7 mouse cellular contexts compared by ENCODE assay signal in genomic region chr13:12879506-12879905, GRCm38 (mm10).
A peak's percentile ranks its signal among the peaks of the same experiment; 100 is the strongest.
DNase-seq lines count a peak whose midpoint lies in the region; ATAC-seq lines count a peak whose summit lies in the region.
"Not testable (repeated sequence)": the region's sequence is repeated elsewhere in the genome, so short reads cannot be mapped to it uniquely, and the experiment has no call there.

No protein-coding gene starts in this region.

- not testable (repeated sequence) for H3K4me3 ChIP-seq in embryonic facial prominence, embryonic 11.5 days (ENCODE audit: low read depth, low read length); embryonic facial prominence, embryonic 12.5 days; embryonic facial prominence, embryonic 15.5 days (replicated peaks); heart, embryonic 12.5 days; lung, embryonic 15.5 days; stomach, embryonic 16.5 days (replicated peaks; ENCODE audit: low read length)

- not testable (repeated sequence) for H3K27me3 ChIP-seq in embryonic facial prominence, embryonic 11.5 days (ENCODE audit: control insufficient read depth, insufficient read depth, low read length); embryonic facial prominence, embryonic 12.5 days; embryonic facial prominence, embryonic 15.5 days; heart, embryonic 12.5 days (replicated peaks); lung, embryonic 15.5 days; stomach, embryonic 16.5 days (ENCODE audit: control insufficient read depth, insufficient read depth, low read length)

- 69% methylated on average over 3 of the region's 3 CpGs for WGBS in embryonic facial prominence, embryonic 11.5 days
- WGBS in embryonic facial prominence, embryonic 12.5 days, result 72% methylated on average over 3 of the region's 3 CpGs
- 71% methylated on average over 3 of the region's 3 CpGs for WGBS in embryonic facial prominence, embryonic 15.5 days
- WGBS in heart, embryonic 12.5 days, result 61% methylated on average over 3 of the region's 3 CpGs
- WGBS in lung, embryonic 15.5 days, result 67% methylated on average over 3 of the region's 3 CpGs
- 84% methylated on average over 3 of the region's 3 CpGs for WGBS in stomach, embryonic 16.5 days

- not testable (repeated sequence) for H3K4me1 ChIP-seq in embryonic facial prominence, embryonic 11.5 days (ENCODE audit: control insufficient read depth, insufficient read depth, low read length); embryonic facial prominence, embryonic 12.5 days; embryonic facial prominence, embryonic 15.5 days; heart, embryonic 12.5 days (replicated peaks); lung, embryonic 15.5 days; stomach, embryonic 16.5 days (ENCODE audit: control insufficient read depth, insufficient read depth, low read length)

- ATAC-seq in embryonic facial prominence, embryonic 11.5 days (replicated peaks; ENCODE audit: insufficient number of reproducible peaks, low FRiP score, low TSS enrichment, low read depth), result peak; percentile 44; the same call in 1 of the 2 replicates
- peak; percentile 54; the same call in 1 of the 2 replicates for ATAC-seq in embryonic facial prominence, embryonic 12.5 days (ENCODE audit: insufficient number of reproducible peaks, insufficient read depth, low FRiP score, low TSS enrichment)
- ATAC-seq in embryonic facial prominence, embryonic 15.5 days (ENCODE audit: insufficient number of reproducible peaks, low FRiP score, low TSS enrichment, low read depth), result peak; percentile 18; the same call in 1 of the 2 replicates
- peak; percentile 9; the same call in 1 of the 2 replicates for ATAC-seq in heart, embryonic 12.5 days (ENCODE audit: insufficient number of reproducible peaks, low FRiP score)
- 0 out of 2 replicates have a peak, but pooled peaks have one; percentile 32 for ATAC-seq in lung, embryonic 15.5 days (ENCODE audit: borderline replicate concordance, extremely low read depth, low FRiP score, low TSS enrichment)
- 0 out of 2 replicates have a peak, but pooled peaks have one; percentile 23 for ATAC-seq in stomach, embryonic 16.5 days (ENCODE audit: insufficient read depth, low FRiP score)

- DNase-seq in embryonic facial prominence, embryonic 11.5 days (ENCODE audit: low spot score), result not testable (repeated sequence)
- peak; percentile 62 for DNase-seq in heart, adult 11 months

- H3K9ac ChIP-seq in embryonic facial prominence, embryonic 11.5 days (replicated peaks; ENCODE audit: low read length); embryonic facial prominence, embryonic 12.5 days; embryonic facial prominence, embryonic 15.5 days; heart, embryonic 12.5 days; lung, embryonic 15.5 days; stomach, embryonic 16.5 days (ENCODE audit: low read length): not testable (repeated sequence)

- not testable (repeated sequence) for H3K9me3 ChIP-seq in embryonic facial prominence, embryonic 11.5 days (replicated peaks; ENCODE audit: control insufficient read depth, low read length); stomach, embryonic 16.5 days (replicated peaks; ENCODE audit: control insufficient read depth, low read length)
- H3K9me3 ChIP-seq in embryonic facial prominence, embryonic 12.5 days, result peaks cover 27% of the 10 kb centered on the region
- peaks cover 21% of the 10 kb centered on the region for H3K9me3 ChIP-seq in embryonic facial prominence, embryonic 15.5 days (replicated peaks)
- peaks cover 28% of the 10 kb centered on the region for H3K9me3 ChIP-seq in heart, embryonic 12.5 days (replicated peaks)
- peaks cover 15% of the 10 kb centered on the region; the same call in 1 of the 2 replicates for H3K9me3 ChIP-seq in lung, embryonic 15.5 days

- not testable (repeated sequence) for H3K27ac ChIP-seq in embryonic facial prominence, embryonic 11.5 days (replicated peaks; ENCODE audit: low read depth, low read length); embryonic facial prominence, embryonic 12.5 days; embryonic facial prominence, embryonic 15.5 days (replicated peaks); heart, embryonic 12.5 days (ENCODE audit: poor library complexity, severe bottlenecking); lung, embryonic 15.5 days; stomach, embryonic 16.5 days (ENCODE audit: low read length)

- H3K36me3 ChIP-seq in embryonic facial prominence, embryonic 11.5 days (replicated peaks; ENCODE audit: control insufficient read depth, insufficient read depth, low read depth, low read length); embryonic facial prominence, embryonic 12.5 days; embryonic facial prominence, embryonic 15.5 days; heart, embryonic 12.5 days; lung, embryonic 15.5 days; stomach, embryonic 16.5 days (ENCODE audit: control insufficient read depth, insufficient read depth, low read length): not testable (repeated sequence)

- not testable (repeated sequence) for H3K4me2 ChIP-seq in embryonic facial prominence, embryonic 11.5 days (ENCODE audit: low read depth, low read length); embryonic facial prominence, embryonic 12.5 days (replicated peaks); embryonic facial prominence, embryonic 15.5 days (replicated peaks); heart, embryonic 12.5 days; lung, embryonic 15.5 days; stomach, embryonic 16.5 days (ENCODE audit: low read depth, low read length)
